Mouse (Mus musculus) small intestine, adult 2 months (tissue): Measurements from ENCODE around the gene Cep164. TPM values are rescaled to one million over a fixed set of nuclear protein-coding genes. Genes with fewer than 3 reads are reported as not detected.

Experiments used
- H3K27ac ChIP-seq: fragments of 200-500 bp; 2 replicates; pipeline ENCODE4 v1.5.1; 2012; ENCODE audit warnings: low read depth, low read length, control low read depth, inconsistent platforms; ENCODE audit not compliant: insufficient read depth
- H3K27me3 ChIP-seq: fragments of 200-500 bp; 2 replicates; pipeline ENCODE4 v1.6.1; 2012; ENCODE audit warnings: mild to moderate bottlenecking, moderate library complexity, low read length, inconsistent platforms; ENCODE audit not compliant: control insufficient read depth, insufficient read depth
- H3K36me3 ChIP-seq: fragments of 200-500 bp; 2 replicates; pipeline ENCODE4 v1.6.1; 2012; ENCODE audit warnings: mild to moderate bottlenecking, low read length, control low read depth, inconsistent platforms; ENCODE audit not compliant: control insufficient read depth, insufficient read depth
- H3K4me1 ChIP-seq: fragments of 200-500 bp; 2 replicates; pipeline ENCODE4 v1.6.1; 2012; ENCODE audit warnings: low read length, inconsistent platforms, mixed read lengths; ENCODE audit not compliant: control insufficient read depth, insufficient read depth, insufficient read length
- H3K4me3 ChIP-seq: fragments of 200-500 bp; 2 replicates; pipeline ENCODE4 v1.5.1; 2012; ENCODE audit warnings: low read depth, mild to moderate bottlenecking, control low read depth, inconsistent platforms, low read length, moderate library complexity
- CTCF ChIP-seq: fragments of 200-500 bp; IDR thresholded peaks from 2 replicates; pipeline ENCODE4 v1.5.1; 2012; ENCODE audit warnings: low read depth, mild to moderate bottlenecking, control low read depth, inconsistent platforms, low read length, moderate library complexity, mixed read lengths; ENCODE audit not compliant: insufficient replicate concordance, insufficient read length; ENCODE audit errors: extremely low read depth
- POLR2A ChIP-seq: fragments of 200-500 bp; IDR thresholded peaks from 2 replicates; pipeline ENCODE4 v1.6.1; 2012; ENCODE audit warnings: low read depth, mild to moderate bottlenecking, control low read depth, inconsistent platforms, low read length, moderate library complexity
- WGBS: fragments of 180-500 bp; shearing (Covaris S2); methylation state at CpG from one replicate; pipeline ENCODE4 v1.1.7; 2018; 5-methylcytosine and 5-hydroxymethylcytosine counted together
- polyA plus RNA-seq: library from polyadenylated mRNA; depleted of rRNA; stranded (reverse); fragments of >200 nt; gene quantifications from 2 replicates; pipeline ENCODE4 v1.2.3, GENCODE M21; 2012; rRNA removed

The Cep164 gene
- polyA plus RNA-seq, 1 experiment: 12.9 TPM

DNA sequence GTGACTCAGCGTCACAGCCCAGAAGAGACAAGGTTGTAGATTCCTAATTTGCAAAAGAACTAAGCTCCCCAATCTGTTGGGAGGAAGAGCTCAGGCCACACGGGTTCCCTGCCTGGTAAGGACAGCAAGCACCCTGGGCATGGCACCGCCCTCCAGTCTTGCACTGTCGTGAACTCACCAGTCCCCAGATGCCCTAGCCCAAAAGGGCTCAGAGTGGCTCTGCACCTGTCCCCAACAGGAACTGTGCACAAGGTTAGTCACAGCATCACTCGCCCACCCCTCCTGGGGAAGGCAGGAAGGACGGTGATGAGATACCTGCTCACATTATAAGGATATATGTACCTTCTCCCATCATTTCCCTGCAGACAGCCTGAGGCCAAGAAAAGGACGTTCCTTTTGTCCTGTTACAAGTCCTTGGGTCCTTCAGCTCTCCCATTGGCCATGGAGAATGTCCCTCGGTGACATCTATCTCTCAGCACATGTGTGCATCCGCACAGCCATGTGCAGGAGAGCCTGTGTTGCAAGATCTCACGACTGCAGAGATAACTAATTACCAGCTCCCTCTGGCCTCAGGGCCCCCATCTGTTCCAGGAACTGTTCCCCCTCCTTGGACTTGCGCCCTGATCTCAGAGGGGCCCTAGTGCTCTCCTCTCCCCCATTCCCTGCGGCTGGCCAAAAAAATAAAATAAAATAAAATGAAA is 89.3 kb downstream of the Cep164 start:
- Histone ChIP-seq H3K4me1 (no peaks in the 10 kb centered on the region), H3K27ac (no peak overlapping the region), H3K36me3 (no peaks in the 10 kb centered on the region), H3K4me3 (no peak overlapping the region), H3K27me3 (no peaks in the 10 kb centered on the region; the same call in 1 of the 2 replicates)
- TF ChIP-seq CTCF (no peak), POLR2A (no peak)
- 58% methylated on average over 12 of the region's 12 CpGs for WGBS

DNA sequence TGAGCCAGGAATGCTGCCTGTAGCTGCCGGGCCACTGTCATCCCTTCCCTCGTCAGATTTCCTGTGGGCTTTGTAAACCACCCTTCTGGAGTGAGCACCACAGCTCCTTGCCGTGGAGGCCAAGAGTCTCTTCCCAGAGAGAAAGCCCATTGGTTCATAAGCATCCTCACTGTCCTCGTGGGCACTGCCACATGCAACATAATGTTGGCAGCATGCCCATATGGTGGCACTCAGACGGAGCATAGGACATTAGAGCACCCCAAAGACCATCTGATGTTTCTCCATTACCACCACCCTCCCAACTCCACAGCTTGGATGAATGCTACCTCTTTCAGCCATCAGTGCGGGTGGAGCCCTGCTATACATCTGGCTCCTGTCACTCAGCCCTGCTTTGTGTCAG is 95.2 kb downstream of the Cep164 start:
- no peaks in the 10 kb centered on the region for H3K27me3 ChIP-seq
- TF ChIP-seq CTCF: no peak
- no peaks in the 10 kb centered on the region for H3K36me3 ChIP-seq
- 48% methylated on average over 6 of the region's 6 CpGs for WGBS
- H3K4me1 ChIP-seq: no peaks in the 10 kb centered on the region
- no peak overlapping the region for H3K4me3 ChIP-seq
- H3K27ac ChIP-seq: no peak overlapping the region

DNA sequence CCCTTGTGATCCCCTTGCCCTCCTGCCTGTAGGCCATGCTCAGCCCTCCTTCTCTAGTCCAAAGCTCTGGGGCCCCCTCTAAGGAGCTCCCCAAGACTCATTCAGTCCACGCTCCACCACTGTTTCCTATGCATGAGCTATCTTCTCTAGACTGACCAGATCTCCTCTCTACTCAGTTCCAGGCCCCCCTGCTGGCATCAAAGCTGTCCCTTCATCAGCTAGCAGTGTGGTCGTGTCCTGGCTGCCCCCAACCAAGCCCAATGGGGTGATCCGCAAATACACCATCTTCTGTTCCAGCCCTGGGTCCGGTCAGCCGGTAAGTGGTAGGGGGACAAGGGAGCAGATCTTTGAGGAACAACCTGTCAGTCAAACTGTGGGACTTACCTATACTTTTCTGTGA is 96.6 kb downstream of the Cep164 start:
- TF ChIP-seq CTCF (no peak), POLR2A (no peak)
- no peaks in the 10 kb centered on the region for H3K4me1 ChIP-seq
- H3K4me3 ChIP-seq: no peak overlapping the region
- no peaks in the 10 kb centered on the region for H3K36me3 ChIP-seq
- H3K27me3 ChIP-seq: no peaks in the 10 kb centered on the region
- WGBS: 76% methylated on average over 5 of the region's 5 CpGs
- no peak overlapping the region for H3K27ac ChIP-seq

GRCm38 (mm10) chr9:45719997-45720396 is 108.5 kb downstream of the Cep164 start:
- Histone ChIP-seq H3K36me3 (no peaks in the 10 kb centered on the region), H3K4me1 (no peaks in the 10 kb centered on the region), H3K27ac (no peak overlapping the region), H3K4me3 (no peak overlapping the region), H3K27me3 (no peaks in the 10 kb centered on the region)
- TF ChIP-seq POLR2A (no peak), CTCF (no peak)
- 65% methylated on average over 7 of the region's 7 CpGs for WGBS

Other genes with a start within 250 kb of the Cep164 start
- gene Bace1, start 9.9 kb upstream of the Cep164 start, polyA plus RNA-seq: 4.5 and 5.2 TPM in 2 replicates
- gene Pcsk7, start 77.8 kb upstream of the Cep164 start, polyA plus RNA-seq: 14.2 and 38.9 TPM in 2 replicates
- gene Rnf214, start 78.2 kb upstream of the Cep164 start, polyA plus RNA-seq: 4.8 and 11.4 TPM in 2 replicates
- gene Tagln, start 107.4 kb upstream of the Cep164 start, polyA plus RNA-seq: 323 and 328 TPM in 2 replicates
- 337 and 348 TPM in 2 replicates for gene Sidt2, start 126.6 kb upstream of the Cep164 start, polyA plus RNA-seq
- 2.5 and 12.8 TPM in 2 replicates for gene Pafah1b2, start 184.0 kb upstream of the Cep164 start, polyA plus RNA-seq
- gene Sik3, start 184.1 kb upstream of the Cep164 start, polyA plus RNA-seq: 9.2 and 14.5 TPM in 2 replicates